Mouse (Mus musculus) cerebellum, adult 9-10 months (tissue): ENCODE results near the gene Hoxd4.

ENCODE experiments used
- DNase-seq: peaks from one replicate; pipeline ENCODE4 v3.0.0; 2022

Gene Hoxd4

DNA sequence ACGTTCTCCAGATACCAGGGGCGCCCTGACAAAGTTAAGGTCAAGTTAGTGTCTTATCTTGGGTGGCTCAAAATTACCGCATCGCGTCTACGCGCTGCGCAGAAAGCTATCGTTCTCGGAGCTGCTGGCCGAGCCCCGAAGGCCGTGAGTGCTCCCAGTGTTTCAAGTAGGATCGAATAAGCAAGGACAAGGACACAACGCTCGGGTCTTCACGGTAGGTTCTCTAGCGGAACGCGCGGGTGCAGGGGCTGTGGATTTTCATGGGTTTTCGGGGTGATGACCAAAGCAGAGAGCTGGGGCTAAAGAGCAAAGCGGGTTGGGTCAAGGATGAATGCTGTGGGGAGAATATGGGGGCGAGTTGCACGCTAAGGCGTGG, 32.1 kb upstream of the Hoxd4 start:
- no peak for DNase-seq

DNA sequence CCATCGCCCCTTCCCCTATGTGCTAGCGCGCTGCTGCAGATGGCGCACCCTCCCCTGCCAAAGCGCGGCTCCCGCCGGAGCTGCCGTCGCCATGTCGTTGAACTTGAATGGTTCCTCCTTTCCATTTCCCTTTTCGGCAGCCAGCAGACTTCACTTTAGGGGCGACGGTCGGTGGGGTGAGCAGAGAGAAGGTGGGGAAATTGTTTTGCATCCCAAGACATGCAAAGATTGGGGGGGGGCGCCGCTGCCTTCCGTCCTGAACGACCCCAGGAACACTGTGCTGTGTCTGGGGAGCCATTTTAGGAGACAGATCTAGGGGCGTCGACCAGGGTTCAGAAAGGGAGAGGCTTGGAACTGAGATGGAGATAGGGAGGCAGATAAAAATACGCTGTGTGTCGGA, 31.7 kb upstream of the Hoxd4 start:
- DNase-seq: no peak

DNA sequence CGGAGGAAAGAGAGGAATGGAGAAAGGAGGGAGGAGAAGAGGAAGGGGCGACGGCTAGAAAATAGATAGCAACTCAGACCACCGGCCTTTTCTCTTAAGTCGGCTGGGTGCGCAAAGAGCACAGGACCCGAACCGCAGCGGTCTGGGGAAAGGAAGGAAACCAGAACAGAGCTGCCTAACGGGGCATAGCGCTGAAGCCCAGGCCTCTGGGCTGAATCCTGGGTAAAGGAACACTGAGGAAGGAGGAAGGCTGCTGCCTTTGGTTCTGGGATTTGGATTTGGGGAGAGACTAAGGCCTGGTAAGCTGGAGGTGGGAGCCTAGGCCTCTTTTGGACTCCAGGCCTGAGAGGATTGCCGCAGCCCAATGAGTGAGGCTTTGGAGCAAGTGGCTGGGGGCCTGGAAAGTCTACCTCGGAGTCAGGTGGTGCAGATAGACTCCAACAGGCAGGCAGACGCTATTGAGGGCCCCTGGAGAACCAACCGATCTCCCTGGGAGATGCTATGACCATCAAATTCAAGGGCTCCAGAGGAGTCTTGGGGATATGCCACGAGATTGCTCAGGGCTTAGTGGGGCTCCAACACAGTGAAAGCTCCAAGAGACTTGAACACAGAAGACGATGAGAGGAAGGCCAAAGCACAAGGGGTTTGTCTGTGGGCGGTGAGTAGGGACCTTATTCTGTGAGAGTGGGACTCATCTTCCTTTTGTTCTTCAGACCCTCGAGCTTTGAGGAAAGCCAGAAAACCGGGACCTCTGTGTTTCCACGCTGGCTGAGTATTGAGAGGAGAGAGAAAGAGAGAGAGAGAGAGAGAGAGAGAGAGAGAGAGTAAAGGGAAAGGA, 30.9 kb upstream of the Hoxd4 start:
- no peak for DNase-seq

DNA sequence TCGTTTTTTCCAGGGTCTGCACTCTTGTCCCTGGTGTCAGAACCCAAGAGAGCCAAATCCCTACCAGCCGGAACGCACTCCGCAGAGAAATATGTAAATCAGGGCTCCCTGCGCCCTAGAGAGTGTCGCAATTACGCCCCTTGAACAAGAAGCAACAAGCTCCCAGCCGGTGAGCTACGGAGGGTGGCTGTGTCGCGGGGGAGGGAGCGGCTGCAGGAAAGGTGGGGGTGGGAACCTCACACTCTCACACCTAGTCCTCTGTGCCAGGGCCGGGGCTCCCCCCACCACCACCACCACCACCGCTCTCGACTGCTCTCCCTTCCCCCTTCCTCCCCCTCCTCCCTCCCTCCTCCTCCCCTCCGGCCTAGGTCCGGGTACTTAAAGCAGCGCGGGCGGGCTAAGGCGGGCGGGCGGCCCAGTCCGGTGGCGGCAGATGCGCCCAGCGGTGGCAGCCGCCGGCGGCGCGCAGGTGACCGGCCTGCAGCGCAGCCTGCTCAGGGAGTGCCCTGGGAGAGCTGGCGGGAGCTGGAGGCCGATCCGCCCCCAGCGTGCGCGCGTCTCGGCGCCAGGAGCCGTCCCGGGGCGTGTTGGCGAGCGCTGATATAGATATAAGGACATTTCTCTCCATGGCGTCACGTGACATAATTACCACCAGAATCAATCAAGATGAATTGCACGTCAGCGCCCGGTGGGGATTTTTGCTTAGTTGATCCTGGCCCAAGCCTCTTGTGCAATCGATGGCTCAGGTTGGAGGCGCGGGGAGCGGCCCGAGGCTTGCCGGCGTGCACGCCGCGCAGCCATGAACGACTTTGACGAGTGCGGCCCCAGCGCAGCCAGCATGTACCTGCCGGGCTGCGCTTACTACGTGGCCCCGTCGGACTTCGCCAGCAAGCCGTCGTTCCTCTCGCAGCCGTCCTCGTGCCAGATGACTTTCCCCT, 29.9 kb upstream of the Hoxd4 start:
- no peak for DNase-seq

DNA sequence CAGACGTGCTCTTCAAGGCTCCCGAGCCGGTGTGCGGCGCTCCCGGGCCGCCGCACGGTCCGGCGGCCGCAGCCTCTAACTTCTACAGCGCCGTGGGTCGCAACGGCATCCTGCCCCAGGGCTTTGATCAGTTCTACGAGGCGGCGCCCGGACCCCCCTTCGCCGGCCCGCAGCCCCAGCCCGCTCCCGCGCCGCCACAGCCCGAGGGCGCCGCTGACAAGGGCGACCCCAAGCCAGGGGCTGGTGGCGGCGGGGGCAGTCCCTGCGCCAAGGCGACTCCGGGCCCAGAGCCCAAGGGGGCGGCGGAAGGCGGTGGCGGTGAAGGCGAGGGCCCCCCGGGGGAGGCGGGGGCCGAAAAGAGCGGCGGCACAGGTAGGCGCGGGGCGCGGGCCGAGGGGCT, 28.9 kb upstream of the Hoxd4 start:
- no peak for DNase-seq

DNA sequence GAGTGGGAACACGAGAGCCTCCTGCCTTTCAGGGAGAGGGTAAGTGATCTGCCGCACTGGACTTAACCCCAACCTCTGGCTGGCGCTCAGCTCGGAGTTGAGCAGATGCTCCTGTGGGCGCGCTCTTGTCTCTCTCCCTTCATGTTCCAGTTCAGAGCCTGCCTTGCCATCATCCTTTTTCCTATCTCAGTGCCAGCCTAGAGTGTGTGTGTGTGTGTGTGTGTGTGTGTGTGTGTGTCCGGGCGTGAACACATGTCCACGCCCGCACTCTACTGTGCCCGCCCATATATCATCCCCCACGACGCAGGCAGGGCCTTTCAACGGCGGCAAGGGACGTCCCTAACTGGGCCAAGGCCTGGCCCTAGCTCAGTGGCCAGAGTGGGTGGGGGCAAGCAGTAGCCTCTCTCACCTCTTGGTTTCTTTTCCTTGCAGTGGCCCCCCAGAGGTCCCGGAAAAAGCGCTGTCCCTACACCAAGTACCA, 28.2 kb upstream of the Hoxd4 start:
- no peak for DNase-seq

DNA sequence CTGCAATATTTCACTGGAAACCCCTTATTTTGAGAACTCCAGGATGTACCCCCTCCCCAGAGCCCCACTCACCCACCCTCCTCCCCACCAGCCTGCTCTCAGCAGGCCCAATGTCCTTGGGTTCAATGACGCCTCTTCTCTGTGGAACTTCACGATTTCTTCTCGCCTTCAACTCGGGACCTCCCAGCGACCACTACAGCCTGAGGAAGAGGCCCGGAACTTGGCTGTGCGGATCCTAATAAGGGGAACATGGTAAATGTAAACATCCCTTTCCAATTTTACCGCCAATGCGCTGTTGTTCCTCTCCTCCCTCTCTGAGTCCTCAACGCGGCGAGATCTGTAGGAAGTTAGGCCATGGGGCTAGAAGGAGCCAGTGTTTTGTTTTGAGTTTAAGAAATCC, 27.6 kb upstream of the Hoxd4 start:
- DNase-seq: no peak

DNA sequence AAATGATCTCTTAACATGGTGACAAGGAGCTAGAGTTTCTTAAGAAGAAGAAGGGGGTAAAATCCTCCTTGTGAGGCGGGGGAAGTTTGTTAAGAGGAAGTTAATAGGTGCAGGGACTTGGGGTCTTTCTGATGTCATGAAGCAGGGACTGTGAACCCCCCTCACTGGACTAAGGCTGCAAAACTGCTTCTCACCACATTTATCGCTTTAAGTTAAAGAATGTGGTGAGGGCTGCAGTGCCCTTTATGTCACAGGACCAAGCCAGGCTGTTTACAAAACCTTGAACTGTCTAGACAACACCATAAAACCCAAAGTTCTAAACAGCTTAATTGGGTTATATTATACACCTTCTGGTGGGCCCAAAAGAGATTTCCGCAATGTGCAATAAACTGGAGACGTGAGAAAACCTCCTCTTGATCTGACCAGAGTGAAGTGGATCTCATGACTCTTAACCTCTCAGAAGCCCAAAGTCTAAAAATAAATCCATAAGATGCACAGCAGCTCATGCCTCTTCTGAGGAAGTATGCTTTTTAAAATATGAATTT, 26.6 kb upstream of the Hoxd4 start:
- DNase-seq: no peak

DNA sequence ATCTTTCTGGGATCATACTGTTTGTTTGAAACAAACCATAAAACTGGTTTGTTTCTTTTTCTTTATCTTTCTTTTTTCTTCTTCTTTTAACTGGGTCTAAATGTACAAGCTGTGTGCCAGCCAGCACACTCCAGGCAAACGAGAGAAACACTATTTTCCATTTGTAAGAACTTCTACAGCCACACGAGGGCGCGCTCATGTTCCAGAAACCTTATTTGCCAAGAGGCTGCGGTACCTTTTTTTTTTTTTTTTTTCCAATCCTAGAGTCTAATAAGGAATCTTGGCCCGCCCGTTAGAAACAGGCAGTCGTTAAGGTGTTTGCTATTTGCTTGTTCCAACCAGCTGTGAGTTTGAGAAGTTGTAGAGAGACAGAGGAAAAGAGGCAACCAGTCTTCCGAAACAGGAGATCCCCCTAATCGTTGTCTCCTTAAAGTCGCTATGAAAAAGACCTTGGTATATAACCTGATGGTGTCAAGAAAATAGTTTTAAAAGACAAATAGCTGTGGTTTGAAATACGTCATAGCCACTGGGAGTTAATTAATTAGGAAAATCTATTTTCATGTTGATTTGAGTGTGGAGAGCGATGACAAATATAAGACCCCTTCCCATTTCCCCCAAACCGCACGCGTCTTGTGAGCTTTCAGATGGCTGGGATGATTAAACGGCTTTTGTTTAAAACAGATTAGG, 25.3 kb upstream of the Hoxd4 start:
- no peak for DNase-seq

DNA sequence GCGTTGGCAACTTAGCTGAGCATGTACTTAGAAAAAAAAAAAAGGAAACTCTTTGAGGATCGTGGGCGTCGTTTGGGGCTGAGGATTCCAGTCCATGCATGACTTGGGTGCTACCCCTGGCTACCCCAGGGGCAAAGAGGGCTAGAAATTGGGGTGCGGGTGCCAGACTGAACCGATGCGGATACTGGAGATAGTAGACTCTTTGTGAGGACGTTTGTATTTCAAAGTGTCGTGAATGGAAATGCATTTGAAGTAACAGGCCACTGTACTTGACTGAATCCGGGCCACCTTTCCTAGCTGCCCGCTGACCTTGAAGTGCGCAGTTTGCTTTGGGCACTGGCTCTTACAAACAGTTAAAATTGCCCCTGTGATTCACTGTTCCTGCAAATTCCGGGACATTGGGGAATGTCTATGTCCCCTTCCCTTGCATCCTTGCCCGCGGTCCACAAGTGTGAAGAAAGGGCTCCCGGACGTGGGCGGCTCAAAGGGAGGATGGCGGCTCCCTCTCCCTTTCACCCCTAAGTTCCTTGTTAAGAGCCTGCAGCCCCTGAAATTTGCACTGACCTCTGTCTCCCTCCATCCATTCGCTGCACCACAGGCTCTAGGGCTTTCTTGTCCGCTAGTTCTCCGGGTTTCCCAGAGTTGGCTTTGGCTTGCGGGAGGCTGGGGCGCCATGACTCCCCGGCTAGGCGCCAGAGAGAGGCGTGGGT, 24.6 kb upstream of the Hoxd4 start:
- DNase-seq: no peak

DNA sequence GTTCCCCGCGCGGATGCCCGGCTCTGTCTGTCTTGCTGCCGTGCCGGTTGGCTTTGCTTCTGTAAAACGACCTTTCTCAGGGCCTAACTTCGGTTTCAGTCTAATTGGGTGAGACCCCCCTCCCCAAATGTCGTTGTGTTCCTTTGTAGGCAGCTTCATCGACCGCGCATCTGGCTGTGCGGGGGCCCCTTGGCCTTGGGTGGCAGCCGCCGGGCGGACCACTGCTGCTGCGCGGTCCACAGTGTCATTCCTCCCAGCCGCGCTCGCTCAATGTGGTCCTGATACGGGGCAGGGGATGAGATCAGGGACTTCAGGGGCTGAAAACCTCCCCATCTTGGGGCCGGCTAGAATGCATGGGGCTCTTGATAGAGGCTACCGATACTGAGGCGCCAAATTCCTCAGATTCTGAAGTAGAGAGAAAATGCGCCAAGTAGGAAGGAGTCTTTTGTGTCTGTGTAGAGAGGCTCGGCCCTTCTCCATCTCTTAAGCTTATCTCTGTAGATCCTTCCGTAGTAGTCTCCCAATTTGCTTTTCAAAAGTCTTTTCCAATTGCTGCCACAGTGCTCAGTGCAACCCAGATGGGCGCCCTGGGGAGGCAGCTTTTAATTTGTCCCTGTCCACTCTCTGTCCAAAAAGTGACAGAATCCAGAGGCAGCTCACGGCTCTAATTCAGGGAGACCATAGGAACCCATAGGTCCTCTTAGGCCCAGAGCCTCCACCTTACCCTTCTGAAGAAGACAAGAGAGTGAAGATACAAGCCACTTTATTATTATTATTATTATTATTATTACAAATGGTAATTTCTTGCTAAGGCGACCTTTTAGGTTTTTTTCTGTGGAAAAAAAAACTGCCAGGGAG, 23.8 kb upstream of the Hoxd4 start:
- DNase-seq: no peak

DNA sequence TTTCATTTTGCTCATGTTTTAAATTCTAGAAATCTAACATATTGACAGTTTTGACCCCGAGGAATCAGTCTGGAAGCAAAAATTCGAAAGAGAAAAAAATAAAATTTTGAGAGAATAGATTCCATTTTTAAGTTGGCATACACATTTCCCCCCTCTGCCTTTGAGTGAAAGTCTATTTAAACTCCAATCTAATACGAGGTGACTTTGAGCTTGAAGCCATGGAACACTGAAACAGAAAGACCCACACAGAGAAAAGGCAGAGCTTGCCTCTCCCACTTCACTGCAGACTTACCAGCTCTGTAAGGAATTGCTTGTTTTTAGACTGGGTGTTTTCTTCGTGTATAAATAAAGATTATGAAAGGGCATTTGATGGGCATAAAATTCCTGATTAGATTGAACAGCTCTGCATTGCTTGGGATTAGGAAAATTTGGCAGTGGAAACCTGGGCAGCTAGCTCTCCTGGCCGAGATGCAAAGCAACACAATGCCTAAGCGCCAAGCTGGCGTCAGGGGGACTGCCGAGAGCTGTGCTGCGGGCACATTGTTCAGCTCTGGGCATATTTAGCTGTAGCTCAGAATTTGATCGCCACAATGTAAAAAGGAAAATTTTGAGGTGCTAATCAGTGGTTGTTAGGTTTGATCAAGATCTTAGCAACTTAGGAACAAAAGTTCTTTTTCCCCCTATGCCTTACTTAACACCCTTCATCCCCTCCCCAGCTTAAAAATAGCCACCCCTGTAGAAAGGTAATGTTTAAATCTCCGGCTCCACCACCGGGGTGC, 22.7 kb upstream of the Hoxd4 start:
- no peak for DNase-seq

DNA sequence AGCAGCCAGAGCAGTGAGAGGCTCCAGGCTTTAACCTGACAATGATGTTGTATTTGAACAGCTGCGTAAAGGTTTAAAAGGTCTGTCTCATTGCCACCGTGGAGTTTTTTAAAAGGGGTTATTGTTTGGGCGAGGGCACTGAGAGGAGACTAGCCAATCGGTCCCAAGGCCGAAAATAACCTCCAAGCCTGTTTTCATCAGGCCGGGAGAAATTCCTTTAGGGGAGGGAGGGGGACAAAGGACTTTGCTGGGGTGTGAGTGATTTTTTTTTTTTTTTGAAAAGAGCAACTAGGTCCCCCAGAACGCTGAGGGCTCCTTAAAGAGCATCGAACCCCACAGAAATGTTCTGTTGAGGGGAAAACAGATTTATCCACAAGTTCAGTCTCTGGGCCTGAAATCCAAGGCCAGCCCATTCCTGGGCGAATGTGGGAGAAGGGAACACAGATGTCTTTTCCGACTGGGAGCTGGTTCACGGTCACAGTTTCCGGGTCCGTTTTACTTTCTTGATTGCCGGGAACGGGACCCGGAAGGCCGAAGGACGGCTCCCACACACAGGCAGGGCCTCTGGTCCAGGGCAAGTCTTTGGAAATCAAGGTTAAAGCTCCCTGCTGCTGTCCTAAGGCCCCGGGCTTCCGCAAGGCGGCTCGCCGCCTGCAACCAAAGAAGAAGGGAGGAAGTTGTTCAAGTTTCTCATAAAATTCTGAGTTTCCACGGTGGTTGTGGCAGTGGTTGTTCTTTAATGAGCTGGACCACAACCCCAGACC, 22.0 kb upstream of the Hoxd4 start:
- DNase-seq: no peak

DNA sequence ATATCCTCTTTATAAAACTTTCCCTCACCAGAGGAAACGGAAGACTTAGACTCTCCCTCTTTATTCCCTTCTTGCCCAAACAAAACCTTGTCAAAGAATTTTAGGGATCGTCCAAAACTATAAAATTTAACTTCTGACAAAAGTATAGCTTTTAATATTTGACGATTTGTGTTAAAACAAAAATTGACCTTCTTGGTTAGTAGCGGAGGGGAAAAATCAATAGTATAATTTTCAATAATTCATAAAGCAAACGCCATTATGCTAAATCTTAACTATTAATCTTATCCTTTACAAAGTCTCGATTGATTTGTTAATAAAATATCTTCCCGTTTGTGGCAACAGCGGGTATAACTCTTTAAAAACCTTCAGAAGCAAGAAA, 21.4 kb upstream of the Hoxd4 start:
- no peak for DNase-seq

DNA sequence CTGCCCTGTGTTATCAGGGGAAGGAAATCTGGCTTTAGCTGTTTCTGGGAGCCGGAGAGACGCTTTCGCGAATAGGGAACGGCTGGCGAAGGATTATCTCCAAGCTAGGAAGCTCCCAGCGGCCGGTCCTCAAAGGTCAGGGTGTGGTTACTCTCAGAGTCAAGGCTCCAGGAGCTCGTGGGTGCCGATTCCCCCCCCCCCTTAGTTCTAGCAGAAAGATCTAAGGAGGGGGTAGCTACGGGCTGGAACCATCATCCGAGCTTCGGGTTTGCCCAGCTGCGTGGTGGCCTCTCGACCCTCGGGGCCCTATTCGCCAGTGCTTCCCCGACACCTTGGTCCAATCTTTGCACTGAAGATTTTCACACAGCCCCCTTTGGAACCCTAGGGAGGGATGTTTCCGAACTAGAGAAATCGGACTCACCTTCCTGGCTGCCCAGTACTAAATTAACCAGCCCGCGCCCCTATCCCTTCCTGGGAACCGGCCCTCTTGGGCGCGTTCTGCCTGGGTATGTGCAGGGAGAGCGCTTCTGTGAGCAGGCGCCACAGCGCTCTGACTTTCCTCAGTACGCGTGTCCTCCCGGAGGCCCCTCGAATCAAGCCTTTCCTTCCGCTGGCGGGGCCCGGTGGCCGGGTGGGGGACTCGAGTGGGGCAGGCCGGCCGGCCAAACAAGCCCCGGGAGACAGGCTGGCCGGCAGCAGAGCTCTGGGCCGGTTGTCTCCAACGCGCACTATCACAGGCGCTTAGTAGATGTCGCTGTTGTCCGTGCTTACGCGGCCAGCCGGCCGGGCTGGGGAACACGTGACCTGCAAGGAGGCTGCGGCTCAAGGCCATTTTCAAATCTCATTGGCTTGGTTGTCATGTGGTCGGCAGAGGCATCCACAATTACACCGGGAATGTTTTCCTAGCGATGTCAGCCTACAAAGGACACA, 20.4 kb upstream of the Hoxd4 start, which contains the start of gene Hoxd10:
TSS of gene Hoxd10 (plus strand) at position 903 of the 930 bp plus-strand sequence.
- DNase-seq: no peak

DNA sequence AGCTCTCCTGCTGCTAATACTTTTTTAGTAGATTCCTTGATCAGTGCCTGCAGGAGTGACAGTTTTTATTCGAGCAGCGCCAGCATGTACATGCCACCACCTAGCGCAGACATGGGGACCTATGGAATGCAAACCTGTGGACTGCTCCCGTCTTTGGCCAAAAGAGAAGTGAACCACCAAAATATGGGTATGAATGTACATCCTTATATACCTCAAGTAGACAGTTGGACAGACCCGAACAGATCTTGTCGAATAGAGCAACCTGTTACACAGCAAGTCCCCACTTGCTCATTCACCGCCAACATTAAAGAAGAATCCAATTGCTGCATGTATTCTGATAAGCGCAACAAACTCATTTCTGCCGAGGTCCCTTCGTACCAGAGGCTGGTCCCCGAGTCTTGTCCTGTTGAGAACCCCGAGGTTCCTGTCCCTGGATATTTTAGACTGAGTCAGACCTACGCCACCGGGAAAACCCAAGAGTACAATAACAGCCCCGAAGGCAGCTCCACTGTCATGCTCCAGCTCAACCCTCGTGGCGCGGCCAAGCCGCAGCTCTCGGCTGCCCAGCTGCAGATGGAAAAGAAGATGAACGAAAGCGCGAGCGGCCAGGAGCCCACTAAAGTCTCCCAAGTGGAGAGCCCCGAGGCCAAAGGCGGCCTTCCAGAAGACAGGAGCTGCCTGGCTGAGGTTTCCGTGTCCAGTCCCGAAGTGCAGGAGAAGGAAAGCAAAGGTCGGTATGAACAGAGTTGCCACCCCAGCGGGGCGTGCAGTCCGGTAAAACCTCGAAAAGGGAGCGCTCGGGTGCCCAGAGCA, 19.5 kb upstream of the Hoxd4 start:
- DNase-seq: no peak

DNA sequence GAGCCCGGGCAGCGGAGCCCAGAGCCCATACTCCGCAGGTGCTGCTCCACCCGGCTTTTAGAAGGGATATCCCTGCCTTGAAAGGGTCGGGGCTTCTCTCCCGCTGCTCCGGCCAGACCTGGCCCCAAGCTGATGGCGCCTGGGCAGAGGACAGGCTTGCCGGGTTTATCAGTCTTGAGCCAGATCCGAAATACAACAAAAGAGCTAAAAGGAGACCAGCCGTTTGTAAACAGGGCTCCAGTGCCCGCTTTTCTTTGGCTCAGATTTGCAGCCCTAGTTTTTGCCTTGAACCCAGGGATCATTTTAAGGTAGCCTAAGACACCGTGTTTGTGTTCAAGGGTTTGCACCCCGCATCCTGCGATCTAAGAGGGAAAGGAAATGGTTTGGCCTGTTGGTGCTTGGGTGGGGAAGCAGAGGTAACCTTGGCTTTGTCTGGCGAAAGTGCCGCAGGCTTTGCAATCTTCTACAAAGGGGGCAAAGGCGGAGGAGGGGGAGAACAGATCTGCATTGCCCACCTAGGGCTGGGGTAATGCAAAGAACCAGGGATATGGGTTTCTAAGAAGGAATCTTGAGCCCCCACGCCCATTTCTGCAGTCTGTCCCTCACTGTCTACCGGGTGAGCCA, 18.8 kb upstream of the Hoxd4 start:
- no peak for DNase-seq
